Mouse (Mus musculus) heart, postnatal 25 days (tissue): ENCODE data around the gene Sbf1. TPM values are rescaled to one million over a fixed set of nuclear protein-coding genes. Genes with fewer than 3 reads are reported as not detected.
A peak's percentile ranks its signal among the peaks of the same experiment; 100 is the strongest.

Experiments used
- DNase-seq: peaks from one replicate; pipeline ENCODE4 v3.0.0; 2022; ENCODE audit warnings: low spot score
- intact Hi-C: fragments of 180-260 bp; cut with DNase I; formaldehyde crosslinking; loops from one replicate; pipeline ENCODE4 v1.15.1; 2025
- total RNA-seq, 2 experiments: library from RNA; stranded (reverse); gene quantifications; 2 replicates each; pipeline ENCODE4 v1.2.3; 2021

Gene Sbf1
- total RNA-seq, 2 experiments from 2014 or later, result 58.3 to 64.4 TPM

DNA sequence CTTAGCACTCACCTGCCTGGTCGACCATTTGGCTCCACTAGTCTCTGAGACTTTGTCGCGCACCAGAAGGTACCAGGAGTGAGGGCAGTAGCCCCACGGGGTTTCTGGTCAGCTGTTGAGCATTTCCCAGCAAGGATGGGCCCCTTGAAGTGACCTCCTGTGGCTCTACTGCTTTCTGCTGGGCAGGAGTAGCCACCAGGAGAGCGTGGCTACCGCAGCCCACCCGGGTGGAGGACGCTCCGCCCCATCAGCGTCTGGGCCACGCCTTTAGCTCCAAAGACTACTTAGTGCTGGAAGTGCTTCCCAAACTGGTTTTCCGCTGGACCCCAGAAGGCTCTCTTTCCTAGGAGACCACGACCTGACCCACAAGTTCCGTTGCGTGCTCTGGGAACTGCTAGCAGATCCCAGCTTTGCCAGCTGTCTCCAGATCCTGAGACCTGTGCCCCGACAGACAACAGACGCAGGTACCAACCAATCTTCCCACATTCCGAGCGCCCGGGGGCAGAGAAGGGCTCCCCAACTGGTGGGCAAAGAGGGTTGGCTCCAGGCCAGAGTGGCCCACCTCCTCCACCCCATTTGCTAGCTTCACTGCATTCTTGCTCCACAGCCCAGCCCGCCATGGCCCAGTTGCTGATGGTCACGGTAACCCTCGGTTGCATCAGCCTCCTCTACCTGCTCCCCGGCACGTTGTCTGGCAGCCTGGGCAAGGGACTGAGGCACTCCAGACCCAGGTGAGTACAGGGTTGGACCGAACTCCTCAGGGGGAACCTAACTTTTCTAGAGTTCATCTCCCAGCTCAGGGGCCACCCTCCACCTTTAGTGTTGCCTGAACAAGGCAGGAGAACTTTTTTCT is 7.8 kb upstream of the Sbf1 start, which contains the start of gene Adm2:
Adm2 (plus strand) TSS at position 51 of the 853 bp plus-strand sequence.
- no peak for DNase-seq
- intact Hi-C loops, result no loop called here

- no peak for DNase-seq
- intact Hi-C loops, result no loop called here
These were observed 6.2 kb upstream of the Sbf1 start for GRCm38 (mm10) chr15:89321264-89321663.

- no peak for DNase-seq
- intact Hi-C loops, result no loop called here
These were observed 1.0 kb upstream of the Sbf1 start for GRCm38 (mm10) chr15:89316146-89316545.

DNA sequence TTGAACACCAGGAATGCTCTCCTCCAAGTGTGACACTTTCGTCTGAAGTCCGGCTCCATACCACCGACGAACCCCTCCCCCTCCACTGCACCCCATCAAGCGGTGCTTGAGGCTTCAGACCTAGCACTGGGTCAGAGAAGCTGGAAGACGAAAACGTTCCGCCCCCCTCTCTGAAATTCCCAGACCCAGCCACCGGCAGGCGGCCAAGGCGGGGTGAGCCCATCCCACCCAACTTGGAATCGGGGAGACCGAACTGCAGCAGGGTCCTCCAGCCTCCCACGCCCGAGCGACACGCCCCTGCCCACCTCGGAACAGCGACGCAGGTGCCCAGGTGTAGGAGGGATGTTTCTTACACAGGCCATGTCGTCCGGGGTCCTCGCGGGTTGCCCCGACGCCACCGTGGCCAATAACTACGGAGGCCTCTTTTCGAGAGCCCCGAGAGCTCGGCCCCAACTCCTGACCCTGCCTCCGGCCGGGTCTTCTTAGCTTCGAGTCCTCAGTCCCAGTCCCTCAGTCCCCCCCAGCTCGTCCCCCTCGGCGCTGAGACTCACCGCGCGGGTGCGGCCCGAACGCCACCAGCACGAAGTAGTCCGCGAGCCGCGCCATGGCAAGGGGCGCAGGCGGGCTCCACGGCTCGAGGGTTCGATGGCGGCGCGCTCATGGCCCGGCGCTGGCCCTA is 461 bp downstream of the Sbf1 start:
- intact Hi-C loops, result loop anchor here (2.0 kb wide), 1 partner anchor 40 kb away; the partner anchor contains the start of genes Lmf2 and Ncaph2
- no peak for DNase-seq

GRCm38 (mm10) chr15:89314107-89314506 is 1.0 kb downstream of the Sbf1 start:
- DNase-seq, result no peak
- intact Hi-C loops, result loop anchor here (2.0 kb wide), 1 partner anchor 41 kb away; the partner anchor contains the start of genes Lmf2 and Ncaph2

DNA sequence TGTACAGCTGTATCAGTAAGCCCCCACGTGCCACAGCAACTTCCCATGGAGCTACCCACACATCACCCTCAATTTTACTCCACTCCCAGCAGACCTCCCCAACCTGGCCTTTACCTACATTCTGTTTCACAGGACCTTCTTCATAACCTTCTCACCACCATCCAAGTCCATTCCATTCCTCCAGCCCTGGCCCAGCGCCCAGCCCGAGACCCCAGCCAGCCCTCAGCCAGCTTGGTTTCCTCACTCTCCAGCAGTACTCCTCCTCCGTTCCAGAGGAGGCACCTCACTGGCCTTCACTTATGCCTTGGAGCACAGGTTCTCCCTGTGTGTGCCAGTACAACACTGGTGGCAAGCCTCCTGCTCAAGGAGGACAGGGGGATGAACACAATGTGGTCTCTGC is 1.8 kb downstream of the Sbf1 start:
- intact Hi-C loops, result no loop called here
- DNase-seq, result no peak

DNA sequence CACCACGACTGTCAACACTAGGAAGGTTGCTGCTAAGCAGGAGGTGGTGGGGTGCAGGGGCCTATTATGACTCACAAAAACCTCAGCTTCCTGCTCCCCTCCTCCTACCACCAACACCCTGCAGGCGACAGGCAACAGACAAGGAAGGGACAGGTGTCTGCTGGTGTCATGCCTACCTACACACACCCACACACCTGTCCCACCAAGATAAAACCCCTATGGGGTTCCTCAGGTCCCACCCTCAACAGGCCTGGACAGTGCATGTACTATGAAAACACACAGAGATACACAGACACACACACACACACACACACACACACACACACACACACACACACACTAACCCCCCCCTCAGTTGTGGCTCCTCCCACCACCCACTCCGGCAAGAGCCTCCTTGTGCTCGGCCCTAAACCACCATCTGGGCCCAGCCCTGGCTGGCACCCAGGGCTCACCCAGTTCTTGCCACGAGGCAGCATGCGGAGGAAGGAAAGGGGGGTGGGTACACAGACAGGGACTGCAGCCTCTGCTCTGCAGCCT is 5.1 kb downstream of the Sbf1 start:
- DNase-seq, result no peak
- intact Hi-C loops, result no loop called here

DNA sequence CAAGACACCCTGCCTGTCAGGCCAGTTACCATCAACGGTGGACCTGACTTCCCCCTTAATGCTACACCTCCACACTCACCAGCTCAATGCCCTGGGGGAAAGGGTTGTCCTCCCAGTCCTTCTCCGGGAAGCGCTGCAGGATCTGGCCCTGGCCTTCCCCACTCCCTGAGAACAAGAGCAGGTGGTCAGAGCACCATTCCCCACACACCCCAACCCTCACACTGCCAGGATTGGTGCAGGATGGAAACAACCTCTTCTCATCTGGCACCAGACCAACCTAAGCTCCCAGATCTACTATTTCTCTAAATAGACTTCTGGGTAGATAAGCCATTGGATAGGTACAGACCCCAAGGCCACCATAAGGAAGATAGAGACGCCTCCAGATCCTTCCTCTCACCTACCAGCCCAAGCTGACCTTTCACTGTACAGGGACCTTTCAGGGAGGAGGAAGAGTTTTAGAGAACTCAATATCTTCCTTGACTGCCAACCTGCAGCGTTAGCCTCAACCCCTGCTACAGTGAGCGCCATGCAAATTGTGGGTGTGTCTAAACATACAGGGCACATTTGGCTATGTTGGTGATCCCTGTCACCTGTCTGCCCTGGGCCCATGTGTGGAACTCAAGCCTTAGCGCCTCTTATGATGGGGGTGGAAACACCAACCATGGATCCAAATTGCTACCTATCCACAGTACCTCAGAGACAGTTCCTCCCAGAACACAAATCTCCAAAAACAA is 6.5 kb downstream of the Sbf1 start:
- intact Hi-C loops, result no loop called here
- no peak for DNase-seq

- intact Hi-C loops, result no loop called here
- DNase-seq, result no peak
These were observed 7.7 kb downstream of the Sbf1 start for GRCm38 (mm10) chr15:89307461-89307860.

DNA sequence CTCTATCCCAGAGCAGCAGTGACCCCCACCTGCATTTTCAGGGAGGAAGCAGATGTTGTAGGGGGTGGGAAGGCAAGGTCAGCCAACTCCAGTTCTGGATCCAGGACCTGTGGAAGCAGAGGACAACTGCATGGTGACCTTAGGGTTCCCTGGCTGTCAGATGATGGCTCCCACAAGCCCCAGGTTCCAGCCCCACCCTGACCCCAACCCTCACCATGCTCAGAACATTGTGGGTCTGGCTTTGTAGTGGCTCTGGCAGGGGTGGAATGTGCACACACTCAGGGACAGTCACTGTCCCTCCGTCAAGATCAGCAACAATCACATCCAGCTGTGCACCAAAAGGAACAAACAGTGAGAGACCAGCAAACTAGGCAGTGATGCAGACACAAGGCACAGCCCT is 9.1 kb downstream of the Sbf1 start:
- intact Hi-C loops, result no loop called here
- DNase-seq, result no peak

DNA sequence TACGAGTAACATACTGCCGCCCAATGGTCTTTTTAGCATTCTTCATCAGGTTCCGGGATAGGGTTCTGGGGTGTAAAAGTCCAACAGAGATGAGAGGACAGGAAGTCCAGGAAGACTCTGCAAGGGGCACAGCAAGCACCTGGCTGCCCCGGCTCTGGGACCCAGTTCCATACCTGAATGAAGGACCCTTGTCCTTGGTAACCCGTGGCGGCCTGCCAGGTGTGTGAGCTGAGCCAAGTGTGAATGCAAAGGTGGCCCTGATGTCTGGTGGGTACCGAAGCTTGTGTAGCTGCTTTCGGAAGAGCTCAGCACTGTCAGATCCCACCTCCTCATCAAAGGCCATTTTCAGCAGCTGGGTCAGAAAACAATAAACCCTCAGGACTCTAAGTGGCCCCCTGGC is 14.5 kb downstream of the Sbf1 start:
- intact Hi-C loops, result no loop called here

DNA sequence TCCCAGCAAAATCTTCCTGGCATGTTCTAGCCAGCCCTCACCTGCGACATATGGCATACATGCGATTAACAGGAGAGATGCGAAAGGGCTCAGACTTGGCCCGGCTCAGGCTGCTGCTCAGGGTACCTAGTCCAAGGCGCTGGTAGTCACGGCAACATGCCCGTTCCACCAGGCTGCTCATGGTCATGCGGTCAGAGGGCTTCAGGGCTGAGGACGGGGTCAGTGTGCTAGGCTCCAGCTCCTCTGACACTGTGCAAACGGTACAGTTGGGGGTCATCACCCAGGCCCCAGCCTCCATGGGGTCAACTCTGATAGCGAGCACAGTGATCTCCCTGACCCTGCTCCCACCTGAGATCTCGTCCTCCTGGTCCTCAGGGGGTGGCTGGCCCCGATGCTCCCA is 14.9 kb downstream of the Sbf1 start:
- intact Hi-C loops, result no loop called here
- DNase-seq, result no peak

More for the DNA sequence above, 14.5 kb downstream of the Sbf1 start:
- DNase-seq, result no peak

GRCm38 (mm10) chr15:89297695-89298094 is 17.4 kb downstream of the Sbf1 start:
- no peak for DNase-seq
- intact Hi-C loops, result no loop called here

DNA sequence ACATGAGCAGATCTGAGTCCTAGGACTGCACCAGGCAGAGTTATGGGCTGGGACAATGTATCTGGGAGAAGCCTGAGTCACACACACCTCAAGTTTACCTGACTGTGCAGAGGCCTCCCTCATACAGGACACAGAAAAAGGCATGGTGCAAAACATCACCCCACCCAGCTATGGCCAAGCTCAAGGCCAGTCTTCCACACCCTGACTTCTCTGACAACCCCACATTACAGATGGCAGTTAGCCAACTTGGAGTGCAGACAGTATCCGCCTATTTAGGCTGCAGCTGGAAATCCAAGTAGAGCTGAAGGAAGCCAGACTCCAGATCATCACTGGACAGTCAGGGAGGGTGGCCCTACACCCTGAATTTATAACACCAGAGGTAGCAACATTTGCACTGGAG is 18.6 kb downstream of the Sbf1 start:
- DNase-seq, result peak; percentile 27
- intact Hi-C loops, result no loop called here

DNA sequence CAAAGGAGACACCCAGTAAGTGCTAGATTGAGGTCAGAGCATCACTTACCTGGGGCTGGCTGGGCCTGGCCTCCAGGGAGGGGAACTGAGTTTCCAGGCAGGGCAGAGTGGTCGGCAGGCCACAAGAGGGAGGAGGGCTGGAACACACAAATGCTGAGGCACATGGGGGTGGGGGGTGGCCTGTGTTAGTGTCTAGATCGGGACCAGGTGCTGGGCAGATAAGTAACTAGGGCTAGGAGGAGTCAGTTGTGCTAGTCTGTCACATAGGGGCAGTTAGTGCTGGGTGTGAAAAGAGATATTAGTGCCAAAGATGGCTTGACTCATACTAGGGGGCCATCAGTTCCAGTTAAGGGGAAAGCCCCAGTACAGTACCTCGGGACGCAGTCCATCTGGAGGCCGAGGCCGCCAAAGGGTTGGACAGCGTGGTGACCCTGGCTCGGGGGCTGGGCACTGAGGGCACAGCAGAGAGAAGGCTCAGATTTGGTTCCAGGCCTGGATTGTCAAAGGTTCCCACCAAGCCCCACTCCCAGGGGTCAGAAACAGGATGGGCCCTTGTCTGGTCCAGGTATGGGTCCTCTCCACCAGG is 19.4 kb downstream of the Sbf1 start:
- DNase-seq, result no peak
- intact Hi-C loops, result no loop called here

DNA sequence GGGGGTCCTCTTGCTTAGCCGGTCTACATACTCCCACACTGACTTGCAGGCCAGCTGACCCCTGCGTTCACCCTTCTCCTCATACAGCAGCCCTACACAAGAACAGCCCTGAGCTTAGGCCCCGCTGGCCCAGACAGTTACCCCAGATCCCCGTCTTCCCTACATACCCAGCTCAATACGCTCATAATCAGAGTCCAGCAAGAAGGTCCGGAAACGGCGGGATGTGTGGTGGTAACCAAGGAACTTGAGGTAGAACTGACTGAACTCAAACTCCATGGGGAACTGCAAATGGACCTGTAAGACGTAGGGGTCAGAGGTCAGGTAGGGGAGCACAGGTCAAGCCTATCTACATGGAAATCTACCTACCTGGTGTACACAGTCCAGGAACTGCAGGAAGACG is 21.3 kb downstream of the Sbf1 start:
- intact Hi-C loops, result no loop called here
- DNase-seq, result no peak

DNA sequence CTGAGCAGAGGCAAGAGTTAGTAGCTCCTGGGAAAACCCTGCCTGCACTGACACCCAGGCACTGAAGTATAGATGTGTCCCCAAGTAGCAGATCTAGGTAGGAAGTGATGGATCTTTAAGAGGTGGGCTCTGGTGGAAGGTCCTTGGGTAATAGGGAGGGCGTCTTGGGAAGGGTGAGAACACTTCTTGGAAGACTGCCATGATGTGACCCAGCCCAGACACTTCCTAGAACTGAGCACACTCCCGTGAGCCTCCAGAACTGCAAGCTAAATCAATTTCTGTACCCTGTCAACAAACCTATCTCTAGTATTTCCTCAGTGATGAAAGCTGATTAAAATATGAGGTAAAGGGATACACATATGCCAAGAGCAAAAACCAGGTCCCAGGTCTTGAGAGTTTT is 22.3 kb downstream of the Sbf1 start:
- no peak for DNase-seq
- intact Hi-C loops, result no loop called here

GRCm38 (mm10) chr15:89291521-89291920 is 23.6 kb downstream of the Sbf1 start:
- DNase-seq, result no peak
- intact Hi-C loops, result no loop called here

- intact Hi-C loops, result no loop called here
- no peak for DNase-seq
These were observed 25.7 kb downstream of the Sbf1 start for GRCm38 (mm10) chr15:89289455-89289854.

DNA sequence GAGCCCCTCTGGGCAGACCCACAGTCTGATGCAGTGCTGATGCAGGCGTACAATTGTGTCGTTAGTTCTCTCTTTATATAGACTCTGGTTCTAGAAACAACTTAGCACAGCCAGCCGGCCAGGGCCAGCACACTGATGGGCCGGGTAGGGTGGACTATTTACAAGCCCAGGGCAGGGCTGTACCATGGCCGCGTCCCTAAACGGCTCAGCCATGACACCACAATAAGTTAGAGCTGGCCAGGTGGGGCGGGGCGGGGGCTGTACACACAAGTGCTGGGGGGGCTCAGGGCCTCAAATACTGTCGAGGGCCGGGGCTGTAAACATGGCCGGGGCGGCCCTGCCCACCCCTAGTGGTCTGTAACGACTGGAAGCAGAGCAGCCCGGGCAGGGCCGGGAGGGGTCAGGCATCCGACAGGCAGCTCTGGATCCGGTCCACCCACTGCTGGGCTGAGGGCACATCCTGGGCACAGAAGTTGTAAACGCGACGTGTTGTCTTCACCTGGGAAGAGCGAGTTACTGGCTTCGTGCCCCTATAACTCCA is 26.8 kb downstream of the Sbf1 start:
- intact Hi-C loops, result no loop called here
- no peak for DNase-seq
